Mouse (Mus musculus) thymus, postnatal 4 days (tissue): ENCODE results near the gene Gm21860.
"Not testable (repeated sequence)": the region's sequence is repeated elsewhere in the genome, so short reads cannot be mapped to it uniquely, and the experiment has no call there.

Source experiments
- DNase-seq: peaks from one replicate; pipeline ENCODE4 v3.0.0; 2021

The Gm21860 gene

GRCm38 (mm10) chrY:90731593-90731955 lies 23.0 kb downstream of the Gm21860 start:
- DNase-seq: not testable (repeated sequence)

GRCm38 (mm10) chrY:90730908-90731592 lies 23.6 kb downstream of the Gm21860 start:
- DNase-seq: peak; percentile 71

GRCm38 (mm10) chrY:90729816-90730303 lies 24.8 kb downstream of the Gm21860 start:
- not testable (repeated sequence) for DNase-seq

- DNase-seq: peak; percentile 25
These were observed 25.7 kb downstream of the Gm21860 start for GRCm38 (mm10) chrY:90728905-90729256.

GRCm38 (mm10) chrY:90728251-90728904 lies 26.2 kb downstream of the Gm21860 start:
- peak; percentile 23 for DNase-seq

- not testable (repeated sequence) for DNase-seq
These were observed 27.3 kb downstream of the Gm21860 start for GRCm38 (mm10) chrY:90727121-90727908.

GRCm38 (mm10) chrY:90725701-90726451 lies 28.7 kb downstream of the Gm21860 start:
- DNase-seq: not testable (repeated sequence)

- not testable (repeated sequence) for DNase-seq
These were observed 29.5 kb downstream of the Gm21860 start for GRCm38 (mm10) chrY:90725166-90725565.

GRCm38 (mm10) chrY:90724014-90724709 lies 30.5 kb downstream of the Gm21860 start:
- peak; percentile 20 for DNase-seq

GRCm38 (mm10) chrY:90723336-90723987 lies 31.2 kb downstream of the Gm21860 start:
- DNase-seq: peak; percentile 34

- peak; percentile 41 for DNase-seq
These were observed 34.1 kb downstream of the Gm21860 start for GRCm38 (mm10) chrY:90720505-90720904.

- DNase-seq: not testable (repeated sequence)
These were observed 35.0 kb downstream of the Gm21860 start for GRCm38 (mm10) chrY:90719403-90720232.

GRCm38 (mm10) chrY:90718583-90719402 lies 35.8 kb downstream of the Gm21860 start:
- DNase-seq: peak; percentile 64

GRCm38 (mm10) chrY:90718021-90718420 lies 36.6 kb downstream of the Gm21860 start:
- DNase-seq: not testable (repeated sequence)

GRCm38 (mm10) chrY:90717496-90717895 lies 37.1 kb downstream of the Gm21860 start:
- DNase-seq: peak; percentile 14
